Mouse (Mus musculus) thymus, adult 2 months (tissue): ENCODE measurements around the gene BC025920.

Experiments used
- CTCF ChIP-seq: fragments of 200-500 bp; IDR thresholded peaks from 2 replicates; pipeline ENCODE4 v1.5.1; 2012; ENCODE audit warnings: mild to moderate bottlenecking, control low read depth, low read length, moderate library complexity, borderline replicate concordance; ENCODE audit not compliant: control insufficient read depth, poor library complexity, insufficient read depth; ENCODE audit errors: extremely low read depth
- POLR2A ChIP-seq: fragments of 200-500 bp; IDR thresholded peaks from 2 replicates; pipeline ENCODE4 v1.6.1; 2012; ENCODE audit warnings: mild to moderate bottlenecking, low read length, control low read depth, moderate library complexity; ENCODE audit not compliant: control insufficient read depth, poor library complexity, insufficient read depth; ENCODE audit errors: extremely low read depth

DNA sequence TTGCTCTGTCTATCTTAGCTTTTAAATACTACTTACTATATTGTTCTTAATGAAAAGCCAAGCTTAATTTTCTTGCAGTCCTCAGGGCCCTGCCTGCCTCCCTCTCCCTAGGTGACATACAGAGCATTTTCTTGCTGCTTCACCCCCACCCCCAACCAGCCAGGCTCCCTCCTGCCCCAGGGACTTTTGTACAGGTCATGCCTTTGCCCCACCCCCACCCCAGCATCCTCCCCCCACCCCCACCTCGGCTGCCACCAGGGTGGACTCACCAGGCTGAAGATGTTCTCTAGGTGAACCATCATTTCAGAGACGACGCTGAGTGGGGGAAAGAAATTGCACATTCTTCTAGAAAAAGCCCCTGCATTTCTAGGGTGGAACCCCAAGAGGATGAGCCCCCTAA, 7.7 kb upstream of the BC025920 start:
- TF ChIP-seq CTCF (no peak), POLR2A (no peak)
